Mouse (Mus musculus) kidney, embryonic 14.5 days (tissue): ENCODE results near the gene Eri3. TPM values are rescaled to one million over a fixed set of nuclear protein-coding genes. Genes with fewer than 3 reads are reported as not detected.

Source experiments
- ATAC-seq: fragments of 200-750 bp; cut with Nextera tagmentation; 2 replicates; pipeline ENCODE4 v1.8.0; 2017; ENCODE audit warnings: moderate number of reproducible peaks, mild to moderate bottlenecking, moderate TSS enrichment, moderate library complexity; ENCODE audit not compliant: low FRiP score, low TSS enrichment
- H3K27ac ChIP-seq: fragments of 300-500 bp; sonication (generic); 2 replicates; pipeline ENCODE4 v1.5.1; 2014; ENCODE audit warnings: low read depth, mild to moderate bottlenecking, low read length, moderate library complexity, mixed read lengths
- H3K27me3 ChIP-seq: fragments of 300-500 bp; sonication (generic); 2 replicates; pipeline ENCODE4 v1.6.1; 2014; ENCODE audit warnings: mild to moderate bottlenecking, low read length; ENCODE audit not compliant: control insufficient read depth, insufficient read depth
- H3K36me3 ChIP-seq: fragments of 300-500 bp; sonication (generic); 2 replicates; pipeline ENCODE4 v1.6.1; 2014; ENCODE audit warnings: low read length, mixed read lengths; ENCODE audit not compliant: control insufficient read depth, insufficient read depth
- H3K4me1 ChIP-seq: fragments of 300-500 bp; sonication (generic); 2 replicates; pipeline ENCODE4 v1.6.1; 2014; ENCODE audit warnings: low read length, mixed read lengths; ENCODE audit not compliant: control insufficient read depth, insufficient read depth
- H3K4me2 ChIP-seq: fragments of 300-500 bp; sonication (generic); replicated peaks from 2 replicates; pipeline ENCODE4 v1.6.1; 2014; ENCODE audit warnings: low read depth, mild to moderate bottlenecking, low read length
- H3K4me3 ChIP-seq: fragments of 300-500 bp; sonication (generic); 2 replicates; pipeline ENCODE4 v1.5.1; 2014; ENCODE audit warnings: mild to moderate bottlenecking, low read length
- H3K9ac ChIP-seq: fragments of 300-500 bp; sonication (generic); 2 replicates; pipeline ENCODE4 v1.6.1; 2014; ENCODE audit warnings: low read depth, mild to moderate bottlenecking, low read length, moderate library complexity
- H3K9me3 ChIP-seq: fragments of 300-500 bp; sonication (generic); 2 replicates; pipeline ENCODE4 v1.6.1; 2016; ENCODE audit warnings: low read length; ENCODE audit not compliant: control insufficient read depth
- WGBS: fragments of 180-500 bp; shearing (Covaris S2); extraction: QIAGEN DNeasy Blood & Tissue Kit; methylation state at CpG from one replicate; pipeline ENCODE4 v1.1.7; 2014; 5-methylcytosine and 5-hydroxymethylcytosine counted together
- microRNA-seq: library from miRNA; unstranded; fragments of <30 nt; microRNA quantifications from one replicate; pipeline ENCODE4, GENCODE M21; 2016
- polyA plus RNA-seq: library from polyadenylated mRNA; unstranded; fragments of >200 nt; fragmentation: Nextera tagmentation; extraction: Ambion mirVana; gene quantifications from 2 replicates; pipeline ENCODE4 v1.2.1, GENCODE M21; 2014

The Eri3 gene
- polyA plus RNA-seq, 1 experiment from 2014 or later: 161 TPM

- Histone ChIP-seq H3K9me3 (no peaks in the 10 kb centered on the region), H3K36me3 (no peaks in the 10 kb centered on the region), H3K9ac (no peak overlapping the region), H3K4me3 (no peak overlapping the region), H3K27ac (no peak overlapping the region), H3K4me2 (no peak overlapping the region), H3K4me1 (peaks cover 2% of the 10 kb centered on the region; the same call in 1 of the 2 replicates), H3K27me3 (no peaks in the 10 kb centered on the region)
- 91% methylated on average over 4 of the region's 4 CpGs for WGBS
- no peak for ATAC-seq
These were observed 136.2 kb downstream of the Eri3 start for GRCm38 (mm10) chr4:117686354-117686753.

GRCm38 (mm10) chr4:117705361-117705760, 155.2 kb downstream of the Eri3 start:
- no peaks in the 10 kb centered on the region for H3K36me3 ChIP-seq

GRCm38 (mm10) chr4:117708780-117709550, 158.8 kb downstream of the Eri3 start:
- H3K4me2 ChIP-seq: no peak overlapping the region
- H3K27ac ChIP-seq: no peak overlapping the region
- no peaks in the 10 kb centered on the region for H3K9me3 ChIP-seq
- ATAC-seq: no peak
- 55% methylated on average over 3 of the region's 3 CpGs for WGBS
- no peaks in the 10 kb centered on the region for H3K36me3 ChIP-seq
- no peak overlapping the region for H3K9ac ChIP-seq
- H3K4me3 ChIP-seq: no peak overlapping the region
- H3K27me3 ChIP-seq: no peaks in the 10 kb centered on the region
- H3K4me1 ChIP-seq: no peaks in the 10 kb centered on the region

More at GRCm38 (mm10) chr4:117705361-117705760, 155.2 kb downstream of the Eri3 start:
- H3K27me3 ChIP-seq: no peaks in the 10 kb centered on the region
- no peaks in the 10 kb centered on the region for H3K4me1 ChIP-seq
- no peaks in the 10 kb centered on the region for H3K9me3 ChIP-seq
- H3K4me2 ChIP-seq: no peak overlapping the region
- H3K27ac ChIP-seq: no peak overlapping the region
- H3K4me3 ChIP-seq: no peak overlapping the region
- whole genome bisulfite sequencing: 4% methylated on average over 7 of the region's 7 CpGs
- ATAC-seq: no peak
- H3K9ac ChIP-seq: no peak overlapping the region

- no peaks in the 10 kb centered on the region for H3K4me1 ChIP-seq
- H3K4me2 ChIP-seq: no peak overlapping the region
- no peaks in the 10 kb centered on the region for H3K9me3 ChIP-seq
- no peaks in the 10 kb centered on the region for H3K27me3 ChIP-seq
- WGBS: 87% methylated on average over 3 of the region's 3 CpGs
- no peak overlapping the region for H3K27ac ChIP-seq
- no peak for ATAC-seq
- no peak overlapping the region for H3K9ac ChIP-seq
- no peak overlapping the region for H3K4me3 ChIP-seq
- no peaks in the 10 kb centered on the region for H3K36me3 ChIP-seq
These were observed 162.1 kb downstream of the Eri3 start for GRCm38 (mm10) chr4:117712314-117712713.

GRCm38 (mm10) chr4:117713303-117714098, 163.3 kb downstream of the Eri3 start:
- Histone ChIP-seq H3K27me3 (no peaks in the 10 kb centered on the region), H3K9ac (no peak overlapping the region), H3K36me3 (no peaks in the 10 kb centered on the region), H3K4me3 (no peak overlapping the region), H3K4me2 (no peak overlapping the region), H3K27ac (no peak overlapping the region), H3K9me3 (no peaks in the 10 kb centered on the region), H3K4me1 (no peaks in the 10 kb centered on the region)
- WGBS: 76% methylated on average over 6 of the region's 6 CpGs
- no peak for ATAC-seq

Small RNAs within 50 kb of the gene (microRNA-seq; reads per million reads assigned to microRNA genes)
- not detected for gene Gm25559

Other genes starting within 250 kb of the Eri3 start
- 50.8 and 59.3 TPM in 2 replicates for gene Rnf220, start 53.3 kb upstream of the Eri3 start, polyA plus RNA-seq
- 66.1 and 67.3 TPM in 2 replicates for gene Dmap1, start 131.9 kb downstream of the Eri3 start, polyA plus RNA-seq
- not detected in 2 replicates for gene Gm12845, start 174.0 kb downstream of the Eri3 start, polyA plus RNA-seq
- not detected in 2 replicates for gene Klf17, start 215.3 kb downstream of the Eri3 start, polyA plus RNA-seq